Mouse (Mus musculus) ES-E14 (cell line): Measurements from ENCODE around the gene Lrrc4.

Experiments used
- CHD2 ChIP-seq: IDR thresholded peaks from 2 replicates; pipeline ENCODE4 v1.6.1; 2014; ENCODE audit warnings: mild to moderate bottlenecking, low read depth, low read length, inconsistent platforms
- HCFC1 ChIP-seq: IDR thresholded peaks from 2 replicates; pipeline ENCODE4 v1.6.1; 2012; ENCODE audit warnings: low read length, inconsistent platforms, borderline replicate concordance; ENCODE audit not compliant: insufficient read depth
- MAFK ChIP-seq: IDR thresholded peaks from 2 replicates; pipeline ENCODE4 v1.6.1; 2014; ENCODE audit warnings: mild to moderate bottlenecking, low read depth, low read length, inconsistent platforms; ENCODE audit not compliant: insufficient read depth
- ZC3H11A ChIP-seq: IDR thresholded peaks from 2 replicates; pipeline ENCODE4 v1.6.1; 2012; ENCODE audit warnings: low read depth, mild to moderate bottlenecking, inconsistent platforms, low read length, borderline replicate concordance
- ZNF384 ChIP-seq: IDR thresholded peaks from 2 replicates; pipeline ENCODE4 v1.6.1; 2012; ENCODE audit warnings: low read depth, low read length, inconsistent platforms

- TF ChIP-seq HCFC1: no peak
- no peak for TF ChIP-seq ZNF384
- TF ChIP-seq MAFK: no peak
- TF ChIP-seq ZC3H11A: no peak
- TF ChIP-seq CHD2: no peak
These were observed 555 bp upstream of the Lrrc4 start for GRCm38 (mm10) chr6:28831854-28832750.
